Mouse (Mus musculus): ENCODE data around the gene Rabgef1.

The Rabgef1 gene

GRCm38 (mm10) chr5:130159761-130160201 lies 11.8 kb upstream of the Rabgef1 start:
- Histone ChIP-seq H3K27me3 (ENCODE audit: insufficient read depth, low read length) (no peaks in the 10 kb centered on the region), H3K36me3 (ENCODE audit: insufficient read depth, low read length) (no peaks in the 10 kb centered on the region), H3K4me1 (replicated peaks; ENCODE audit: low read depth, low read length) (peaks cover 5% of the 10 kb centered on the region; the same call in 1 of the 2 replicates), H3K4me3 (replicated peaks; ENCODE audit: low read length) (no peak overlapping the region), H3K9me3 (ENCODE audit: low read length) (no peaks in the 10 kb centered on the region)
- no peak for TF ChIP-seq CTCF (conservative IDR thresholded peaks at IDR 0.05; ENCODE audit: low read length)
- no peak for TF ChIP-seq NANOG (IDR thresholded peaks at IDR 0.05; ENCODE audit: borderline replicate concordance, low read length)
- no peak for TF ChIP-seq POU5F1 (IDR thresholded peaks at IDR 0.05; ENCODE audit: borderline replicate concordance, low read length)

DNA sequence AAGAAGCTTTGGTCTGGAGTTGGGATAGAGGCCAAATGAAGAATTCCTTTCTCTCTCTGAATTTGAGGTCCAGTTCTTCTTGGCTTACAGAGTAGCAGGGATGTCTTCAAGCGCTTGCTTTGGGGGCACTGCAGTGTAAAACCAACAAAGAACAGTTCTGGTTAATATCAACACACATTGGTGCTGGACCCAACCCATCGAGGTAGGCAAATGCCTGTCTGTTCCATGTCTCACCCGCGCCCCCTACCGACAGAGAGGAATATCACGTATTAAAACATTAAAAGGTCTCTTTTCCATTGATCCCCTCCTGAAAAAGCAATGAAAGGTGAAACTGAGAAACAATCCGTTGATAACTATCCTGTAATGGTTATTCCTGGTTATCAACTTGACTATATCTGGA lies 7.9 kb upstream of the Rabgef1 start:
- Histone ChIP-seq H3K4me3 (replicated peaks; ENCODE audit: low read length) (no peak overlapping the region), H3K4me1 (replicated peaks; ENCODE audit: low read depth, low read length) (peaks cover 5% of the 10 kb centered on the region; the same call in 1 of the 2 replicates), H3K36me3 (ENCODE audit: insufficient read depth, low read length) (no peaks in the 10 kb centered on the region), H3K27me3 (ENCODE audit: insufficient read depth, low read length) (no peaks in the 10 kb centered on the region), H3K9me3 (ENCODE audit: low read length) (peaks cover 5% of the 10 kb centered on the region)
- TF ChIP-seq POU5F1 (IDR thresholded peaks at IDR 0.05; ENCODE audit: borderline replicate concordance, low read length) (no peak), NANOG (IDR thresholded peaks at IDR 0.05; ENCODE audit: borderline replicate concordance, low read length) (no peak), CTCF (conservative IDR thresholded peaks at IDR 0.05; ENCODE audit: low read length) (peak; percentile 82)

- no peak overlapping the region for H3K4me3 ChIP-seq (replicated peaks; ENCODE audit: low read length)
- peaks cover 5% of the 10 kb centered on the region for H3K9me3 ChIP-seq (ENCODE audit: low read length)
- H3K4me1 ChIP-seq (replicated peaks; ENCODE audit: low read depth, low read length) = peaks cover 5% of the 10 kb centered on the region; the same call in 1 of the 2 replicates
- H3K36me3 ChIP-seq (ENCODE audit: insufficient read depth, low read length) = no peaks in the 10 kb centered on the region
- TF ChIP-seq CTCF (conservative IDR thresholded peaks at IDR 0.05; ENCODE audit: low read length) = no peak
- TF ChIP-seq NANOG (IDR thresholded peaks at IDR 0.05; ENCODE audit: borderline replicate concordance, low read length) = no peak
- no peak for TF ChIP-seq POU5F1 (IDR thresholded peaks at IDR 0.05; ENCODE audit: borderline replicate concordance, low read length)
- no peaks in the 10 kb centered on the region for H3K27me3 ChIP-seq (ENCODE audit: insufficient read depth, low read length)
These were observed 6.4 kb upstream of the Rabgef1 start for GRCm38 (mm10) chr5:130165213-130165612.

DNA sequence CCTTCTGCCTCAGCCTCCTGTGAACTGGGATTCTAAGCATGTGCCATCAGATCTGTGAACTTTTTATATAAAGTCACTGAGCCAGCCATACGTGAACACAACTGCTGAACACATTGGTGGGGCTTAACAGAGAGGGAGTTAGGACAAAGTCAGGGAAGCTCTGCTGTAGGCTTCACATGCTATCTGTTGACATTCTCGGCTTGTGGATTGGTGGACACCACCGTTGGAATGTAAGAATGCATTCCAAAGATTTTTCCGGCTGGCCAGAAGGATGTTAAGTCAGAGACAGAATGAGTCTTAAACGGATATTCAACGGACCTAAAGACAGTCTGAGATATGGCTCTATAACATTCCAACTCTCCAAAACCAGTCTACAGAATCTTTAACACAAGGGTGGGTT lies 2.5 kb upstream of the Rabgef1 start:
- H3K4me1 ChIP-seq (replicated peaks; ENCODE audit: low read depth, low read length) = peaks cover 27% of the 10 kb centered on the region
- no peak overlapping the region for H3K4me3 ChIP-seq (replicated peaks; ENCODE audit: low read length)
- TF ChIP-seq CTCF (conservative IDR thresholded peaks at IDR 0.05; ENCODE audit: low read length) = no peak
- TF ChIP-seq NANOG (IDR thresholded peaks at IDR 0.05; ENCODE audit: borderline replicate concordance, low read length) = no peak
- TF ChIP-seq POU5F1 (IDR thresholded peaks at IDR 0.05; ENCODE audit: borderline replicate concordance, low read length) = no peak
- H3K36me3 ChIP-seq (ENCODE audit: insufficient read depth, low read length) = no peaks in the 10 kb centered on the region
- H3K9me3 ChIP-seq (ENCODE audit: low read length) = peaks cover 5% of the 10 kb centered on the region
- no peaks in the 10 kb centered on the region for H3K27me3 ChIP-seq (ENCODE audit: insufficient read depth, low read length)

DNA sequence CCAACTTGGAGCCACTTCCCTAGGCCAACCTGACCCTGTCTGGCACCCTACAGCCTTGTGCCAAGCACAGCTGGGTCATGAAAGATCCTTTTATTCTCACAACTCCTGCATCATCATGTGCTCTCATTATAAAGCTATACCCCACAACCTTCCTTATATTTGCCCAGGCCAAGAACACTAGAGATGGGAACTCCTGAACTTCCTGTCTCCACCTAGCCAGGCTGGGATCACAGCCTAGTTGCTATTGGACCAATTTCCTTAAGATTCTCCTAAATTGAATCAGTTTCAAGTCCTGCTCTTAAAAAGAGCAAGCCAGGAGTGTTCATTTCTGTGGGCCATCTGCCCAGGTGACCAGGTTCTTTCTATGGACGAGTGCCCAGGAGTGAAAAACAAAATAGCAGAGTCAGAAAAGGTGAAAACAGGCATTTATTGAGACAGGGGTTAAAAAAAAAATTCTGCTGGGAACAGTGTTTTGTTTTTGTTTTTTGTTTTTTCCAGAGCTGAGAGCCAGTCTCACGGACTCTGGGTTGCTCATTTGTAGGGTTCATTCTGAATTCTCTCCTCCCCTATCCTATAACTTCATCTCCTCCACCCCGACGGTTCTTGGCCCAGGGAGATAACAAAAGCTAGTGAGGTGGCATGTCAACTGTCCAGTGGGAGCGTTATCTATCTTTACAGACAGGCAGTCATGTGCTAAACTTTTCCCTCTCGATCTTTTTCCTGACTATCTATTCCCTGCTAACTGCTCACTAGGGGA lies 754 bp upstream of the Rabgef1 start:
- TF ChIP-seq NANOG (IDR thresholded peaks at IDR 0.05; ENCODE audit: borderline replicate concordance, low read length) (no peak), POU5F1 (IDR thresholded peaks at IDR 0.05; ENCODE audit: borderline replicate concordance, low read length) (no peak), CTCF (conservative IDR thresholded peaks at IDR 0.05; ENCODE audit: low read length) (no peak)
- H3K36me3 ChIP-seq (ENCODE audit: insufficient read depth, low read length) = no peaks in the 10 kb centered on the region
- H3K9me3 ChIP-seq (ENCODE audit: low read length) = peaks cover 5% of the 10 kb centered on the region
- peaks cover 42% of the 10 kb centered on the region for H3K4me1 ChIP-seq (replicated peaks; ENCODE audit: low read depth, low read length)
- no peaks in the 10 kb centered on the region for H3K27me3 ChIP-seq (ENCODE audit: insufficient read depth, low read length)
- peak overlapping the region; percentile 96 for H3K4me3 ChIP-seq (replicated peaks; ENCODE audit: low read length)

GRCm38 (mm10) chr5:130171956-130172601 lies 481 bp downstream of the Rabgef1 start:
- Histone ChIP-seq H3K9me3 (ENCODE audit: low read length) (peaks cover 5% of the 10 kb centered on the region), H3K4me1 (replicated peaks; ENCODE audit: low read depth, low read length) (peaks cover 51% of the 10 kb centered on the region), H3K27me3 (ENCODE audit: insufficient read depth, low read length) (no peaks in the 10 kb centered on the region), H3K36me3 (ENCODE audit: insufficient read depth, low read length) (no peaks in the 10 kb centered on the region), H3K4me3 (replicated peaks; ENCODE audit: low read length) (peak overlapping the region; percentile 96)
- TF ChIP-seq POU5F1 (IDR thresholded peaks at IDR 0.05; ENCODE audit: borderline replicate concordance, low read length) (no peak), CTCF (conservative IDR thresholded peaks at IDR 0.05; ENCODE audit: low read length) (no peak), NANOG (IDR thresholded peaks at IDR 0.05; ENCODE audit: borderline replicate concordance, low read length) (no peak)

DNA sequence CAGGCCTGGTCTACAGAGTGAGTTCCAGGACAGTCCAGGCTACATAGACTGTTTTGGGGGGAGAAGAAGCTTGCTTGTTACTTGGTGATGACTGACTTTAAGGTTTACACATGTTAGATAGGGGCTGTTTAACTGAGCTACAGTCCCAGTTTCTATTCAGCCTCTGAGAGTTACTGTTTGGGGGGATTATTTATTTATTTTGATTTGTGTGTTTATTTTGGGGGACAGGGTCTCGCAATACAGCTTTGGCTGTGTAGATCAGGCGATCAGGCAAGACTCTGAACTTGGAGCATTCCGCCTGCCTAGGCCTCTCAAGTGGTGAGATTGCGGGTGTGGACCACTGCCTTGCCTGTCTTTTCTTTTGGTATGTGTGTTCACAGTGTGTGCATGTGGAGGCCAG lies 1.4 kb downstream of the Rabgef1 start:
- TF ChIP-seq POU5F1 (IDR thresholded peaks at IDR 0.05; ENCODE audit: borderline replicate concordance, low read length) (no peak), NANOG (IDR thresholded peaks at IDR 0.05; ENCODE audit: borderline replicate concordance, low read length) (no peak)
- H3K9me3 ChIP-seq (ENCODE audit: low read length) = peaks cover 4% of the 10 kb centered on the region
- H3K4me3 ChIP-seq (replicated peaks; ENCODE audit: low read length) = peak overlapping the region; percentile 96
- H3K36me3 ChIP-seq (ENCODE audit: insufficient read depth, low read length) = no peaks in the 10 kb centered on the region
- peaks cover 59% of the 10 kb centered on the region for H3K4me1 ChIP-seq (replicated peaks; ENCODE audit: low read depth, low read length)
- no peaks in the 10 kb centered on the region for H3K27me3 ChIP-seq (ENCODE audit: insufficient read depth, low read length)

DNA sequence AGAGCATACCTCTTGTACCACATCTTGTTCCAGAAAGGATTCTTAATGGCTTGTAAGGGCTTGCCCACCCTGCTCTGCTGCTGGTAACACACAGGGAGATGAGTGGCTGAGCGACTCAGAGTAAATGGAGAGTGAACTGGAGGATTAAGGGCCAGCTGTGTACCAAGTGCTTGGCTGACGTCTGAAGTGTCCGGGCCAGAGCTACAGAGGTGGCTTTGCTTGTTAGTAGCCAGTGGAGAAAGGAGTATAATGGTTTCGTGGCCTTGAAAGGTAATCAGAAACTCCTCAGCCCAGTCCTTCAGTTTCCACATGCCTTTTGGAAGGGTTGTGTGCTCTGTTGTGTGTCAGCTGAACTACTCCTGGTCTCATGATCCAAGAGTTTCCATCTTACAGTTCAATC lies 6.3 kb downstream of the Rabgef1 start:
- no peaks in the 10 kb centered on the region for H3K9me3 ChIP-seq (ENCODE audit: low read length)
- H3K27me3 ChIP-seq (ENCODE audit: insufficient read depth, low read length) = no peaks in the 10 kb centered on the region
- TF ChIP-seq POU5F1 (IDR thresholded peaks at IDR 0.05; ENCODE audit: borderline replicate concordance, low read length) (no peak), NANOG (IDR thresholded peaks at IDR 0.05; ENCODE audit: borderline replicate concordance, low read length) (no peak), CTCF (conservative IDR thresholded peaks at IDR 0.05; ENCODE audit: low read length) (no peak)
- H3K4me1 ChIP-seq (replicated peaks; ENCODE audit: low read depth, low read length) = peaks cover 84% of the 10 kb centered on the region
- no peak overlapping the region for H3K4me3 ChIP-seq (replicated peaks; ENCODE audit: low read length)
- no peaks in the 10 kb centered on the region for H3K36me3 ChIP-seq (ENCODE audit: insufficient read depth, low read length)
